Mouse (Mus musculus) small intestine, adult 2 months (tissue): ENCODE results near the gene Nxph3.

Experiments used
- CTCF ChIP-seq: fragments of 200-500 bp; IDR thresholded peaks from 2 replicates; pipeline ENCODE4 v1.5.1; 2012; ENCODE audit warnings: low read depth, mild to moderate bottlenecking, control low read depth, inconsistent platforms, low read length, moderate library complexity, mixed read lengths; ENCODE audit not compliant: insufficient replicate concordance, insufficient read length; ENCODE audit errors: extremely low read depth
- POLR2A ChIP-seq: fragments of 200-500 bp; IDR thresholded peaks from 2 replicates; pipeline ENCODE4 v1.6.1; 2012; ENCODE audit warnings: low read depth, mild to moderate bottlenecking, control low read depth, inconsistent platforms, low read length, moderate library complexity

DNA sequence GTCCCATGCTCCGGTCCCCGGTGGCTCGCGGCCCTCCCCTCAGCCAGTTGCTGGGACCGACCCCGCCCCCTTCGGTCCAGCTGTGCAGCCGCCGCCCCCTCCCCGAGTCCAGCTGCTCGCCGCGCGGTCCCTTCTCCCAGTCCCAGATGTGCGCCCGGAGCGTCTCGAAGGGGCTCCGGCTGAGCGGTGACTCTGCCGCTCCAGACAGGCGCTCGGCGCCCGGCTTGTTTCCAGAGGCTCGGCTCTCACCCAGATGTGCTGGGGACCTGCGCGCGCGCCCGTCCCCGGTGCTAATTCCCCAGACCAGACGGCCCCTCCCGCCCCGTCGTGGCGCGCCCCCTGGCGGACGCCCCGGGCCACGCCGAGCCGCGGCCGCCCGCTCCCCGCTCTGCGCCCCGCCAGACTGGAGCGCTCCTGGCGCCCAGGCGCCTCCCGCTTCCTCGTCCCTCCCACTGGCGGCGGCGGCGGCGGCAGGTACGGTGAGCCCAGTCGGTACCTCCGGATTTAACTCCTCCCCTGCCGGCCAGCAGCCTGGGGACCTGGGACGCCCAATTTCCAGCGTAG lies at the start of gene Nxph3:
- TF ChIP-seq POLR2A (no peak), CTCF (peak; percentile 45; the same call in 1 of the 2 replicates)
